Mouse (Mus musculus): Measurements from ENCODE around the gene Ldb2. TPM values are rescaled to one million over a fixed set of nuclear protein-coding genes. Genes with fewer than 3 reads are reported as not detected.
A peak's percentile ranks its signal among the peaks of the same experiment; 100 is the strongest.

Gene Ldb2
- total and polyA plus RNA-seq, 2 experiments from 2014 or later: 8.0 to 10.6 TPM

GRCm38 (mm10) chr5:44495092-44495491 lies 304.4 kb downstream of the Ldb2 start:
- 60% methylated on average over 4 of the region's 4 CpGs for WGBS
- 0 out of 2 replicates have a peak overlapping the region, but pooled peaks have one; percentile 75 for H3K27ac ChIP-seq (ENCODE audit: low read depth)
- H3K36me3 ChIP-seq (replicated peaks; ENCODE audit: control insufficient read depth, insufficient read depth, low read length): no peaks in the 10 kb centered on the region

DNA sequence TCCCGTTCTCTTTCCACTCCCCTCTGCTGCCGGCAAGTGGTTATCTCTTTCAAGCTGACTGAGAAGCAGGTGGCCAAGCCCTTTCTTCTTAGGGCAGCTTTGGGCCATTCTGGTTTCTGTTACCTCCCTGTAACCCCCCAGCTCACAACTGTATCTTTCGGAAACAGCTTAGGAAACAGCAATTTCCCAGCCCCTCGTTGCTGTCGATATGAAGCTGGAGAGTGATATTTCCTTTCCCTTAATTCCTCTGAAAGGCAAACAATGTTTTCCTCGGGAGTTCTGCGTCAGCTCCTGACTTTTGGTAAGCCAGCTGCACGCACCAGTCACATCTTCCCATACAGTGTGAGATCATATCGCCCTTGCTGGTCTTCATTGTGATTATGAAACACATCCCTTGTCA lies 305.3 kb downstream of the Ldb2 start:
- 35% methylated on average over 9 of the region's 9 CpGs for WGBS
- Histone ChIP-seq H3K9me3 (replicated peaks; ENCODE audit: control insufficient read depth, low read length) (no peaks in the 10 kb centered on the region), H3K27me3 (ENCODE audit: control insufficient read depth, insufficient read depth, low read length) (no peaks in the 10 kb centered on the region), H3K4me3 (ENCODE audit: low read depth, low read length) (no peak overlapping the region), H3K27ac (ENCODE audit: low read depth) (peak overlapping the region; percentile 75), H3K9ac (replicated peaks; ENCODE audit: low read depth, low read length) (no peak overlapping the region), H3K4me2 (ENCODE audit: low read depth, low read length) (peak overlapping the region; percentile 41), H3K36me3 (replicated peaks; ENCODE audit: control insufficient read depth, insufficient read depth, low read length) (no peaks in the 10 kb centered on the region), H3K4me1 (ENCODE audit: control insufficient read depth, insufficient read depth) (no peaks in the 10 kb centered on the region)
- peak; percentile 49 for DNase-seq (ENCODE audit: low spot score)
- TF ChIP-seq EP300 (IDR thresholded peaks at IDR 0.05; ENCODE audit: low read depth): peak; percentile 78
- no peak for TF ChIP-seq CTCF (IDR thresholded peaks at IDR 0.05; ENCODE audit: low read depth)
- ATAC-seq (ENCODE audit: insufficient read depth, low read depth): peak; percentile 49; the same call in 1 of the 2 replicates

More at GRCm38 (mm10) chr5:44495092-44495491, 304.4 kb downstream of the Ldb2 start:
- Histone ChIP-seq H3K4me2 (ENCODE audit: low read depth, low read length) (peak overlapping the region; percentile 41; the same call in 1 of the 2 replicates), H3K9ac (replicated peaks; ENCODE audit: low read depth, low read length) (no peak overlapping the region), H3K4me1 (ENCODE audit: control insufficient read depth, insufficient read depth) (no peaks in the 10 kb centered on the region), H3K9me3 (replicated peaks; ENCODE audit: control insufficient read depth, low read length) (no peaks in the 10 kb centered on the region), H3K4me3 (ENCODE audit: low read depth, low read length) (no peak overlapping the region), H3K27me3 (ENCODE audit: control insufficient read depth, insufficient read depth, low read length) (no peaks in the 10 kb centered on the region)
- ATAC-seq (ENCODE audit: insufficient read depth, low read depth) (peak; percentile 11; the same call in 1 of the 2 replicates), DNase-seq (ENCODE audit: low spot score) (peak; percentile 30)
- TF ChIP-seq CTCF (IDR thresholded peaks at IDR 0.05; ENCODE audit: low read depth) (no peak), EP300 (IDR thresholded peaks at IDR 0.05; ENCODE audit: low read depth) (no peak)

GRCm38 (mm10) chr5:44491526-44491925 lies 308.0 kb downstream of the Ldb2 start:
- DNase-seq (ENCODE audit: low spot score) (no peak), ATAC-seq (ENCODE audit: insufficient read depth, low read depth) (no peak)
- TF ChIP-seq EP300 (IDR thresholded peaks at IDR 0.05; ENCODE audit: low read depth) (no peak), CTCF (IDR thresholded peaks at IDR 0.05; ENCODE audit: low read depth) (no peak)
- WGBS: 85% methylated on average over 1 of the region's 1 CpGs
- Histone ChIP-seq H3K9me3 (replicated peaks; ENCODE audit: control insufficient read depth, low read length) (no peaks in the 10 kb centered on the region), H3K4me1 (ENCODE audit: control insufficient read depth, insufficient read depth) (no peaks in the 10 kb centered on the region), H3K27ac (ENCODE audit: low read depth) (no peak overlapping the region), H3K4me2 (ENCODE audit: low read depth, low read length) (no peak overlapping the region), H3K27me3 (ENCODE audit: control insufficient read depth, insufficient read depth, low read length) (no peaks in the 10 kb centered on the region), H3K36me3 (replicated peaks; ENCODE audit: control insufficient read depth, insufficient read depth, low read length) (no peaks in the 10 kb centered on the region), H3K4me3 (ENCODE audit: low read depth, low read length) (no peak overlapping the region), H3K9ac (replicated peaks; ENCODE audit: low read depth, low read length) (no peak overlapping the region)

DNA sequence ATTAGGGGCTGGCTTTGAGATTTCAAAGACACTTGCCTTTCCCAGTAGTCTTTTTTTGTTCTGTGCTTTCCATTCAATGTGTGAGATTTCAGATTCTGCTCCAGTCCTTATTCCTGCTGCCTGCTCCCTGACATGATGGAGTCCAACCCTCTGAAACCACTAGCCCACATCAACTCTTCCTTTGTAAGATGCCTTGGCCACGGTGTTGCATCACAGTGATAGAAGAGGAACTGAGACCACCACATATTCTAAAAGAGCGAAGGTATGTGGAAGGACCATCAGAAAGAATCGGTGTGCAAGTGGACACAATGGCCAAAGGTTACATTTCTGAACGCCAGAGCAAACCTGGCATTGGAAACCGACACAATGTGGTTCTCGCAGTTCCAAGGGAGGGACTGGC lies 309.0 kb downstream of the Ldb2 start:
- Histone ChIP-seq H3K36me3 (replicated peaks; ENCODE audit: control insufficient read depth, insufficient read depth, low read length) (no peaks in the 10 kb centered on the region), H3K9me3 (replicated peaks; ENCODE audit: control insufficient read depth, low read length) (no peaks in the 10 kb centered on the region), H3K4me1 (ENCODE audit: control insufficient read depth, insufficient read depth) (no peaks in the 10 kb centered on the region), H3K27ac (ENCODE audit: low read depth) (no peak overlapping the region), H3K4me3 (ENCODE audit: low read depth, low read length) (no peak overlapping the region), H3K4me2 (ENCODE audit: low read depth, low read length) (no peak overlapping the region), H3K9ac (replicated peaks; ENCODE audit: low read depth, low read length) (no peak overlapping the region), H3K27me3 (ENCODE audit: control insufficient read depth, insufficient read depth, low read length) (no peaks in the 10 kb centered on the region)
- DNase-seq (ENCODE audit: low spot score) (no peak), ATAC-seq (ENCODE audit: insufficient read depth, low read depth) (no peak)
- WGBS: 80% methylated on average over 6 of the region's 6 CpGs
- TF ChIP-seq CTCF (IDR thresholded peaks at IDR 0.05; ENCODE audit: low read depth): no peak
- no peak for TF ChIP-seq EP300 (IDR thresholded peaks at IDR 0.05; ENCODE audit: low read depth)

- ATAC-seq (ENCODE audit: insufficient read depth, low read depth): no peak
Measured at GRCm38 (mm10) chr5:44483426-44484106, 315.9 kb downstream of the Ldb2 start.

More at GRCm38 (mm10) chr5:44483426-44484106, 315.9 kb downstream of the Ldb2 start:
- DNase-seq (ENCODE audit: low spot score): no peak
- 63% methylated on average over 11 of the region's 11 CpGs for WGBS
- H3K9me3 ChIP-seq (replicated peaks; ENCODE audit: control insufficient read depth, low read length): no peaks in the 10 kb centered on the region
- TF ChIP-seq EP300 (IDR thresholded peaks at IDR 0.05; ENCODE audit: low read depth) (no peak), CTCF (IDR thresholded peaks at IDR 0.05; ENCODE audit: low read depth) (peak; percentile 31; the same call in 1 of the 2 replicates)
- H3K27ac ChIP-seq (ENCODE audit: low read depth): no peak overlapping the region
- H3K4me3 ChIP-seq (ENCODE audit: low read depth, low read length): no peak overlapping the region
- H3K4me2 ChIP-seq (ENCODE audit: low read depth, low read length): no peak overlapping the region
- no peaks in the 10 kb centered on the region for H3K36me3 ChIP-seq (replicated peaks; ENCODE audit: control insufficient read depth, insufficient read depth, low read length)
- H3K9ac ChIP-seq (replicated peaks; ENCODE audit: low read depth, low read length): no peak overlapping the region
- no peaks in the 10 kb centered on the region for H3K27me3 ChIP-seq (ENCODE audit: control insufficient read depth, insufficient read depth, low read length)
- H3K4me1 ChIP-seq (ENCODE audit: control insufficient read depth, insufficient read depth): no peaks in the 10 kb centered on the region
